Mouse (Mus musculus) gastrocnemius, adult 2 months (tissue): ENCODE data around the gene Klhdc8a. TPM values are rescaled to one million over a fixed set of nuclear protein-coding genes. Genes with fewer than 3 reads are reported as not detected.

Source experiments
- DNase-seq: peaks from one replicate; pipeline ENCODE4 v3.0.0; 2022
- H3K27ac ChIP-seq: fragments of 200-600 bp; 2 replicates; pipeline ENCODE4 v1.8.1; 2022; ENCODE audit warnings: mild to moderate bottlenecking
- H3K4me3 ChIP-seq: fragments of 200-600 bp; 2 replicates; pipeline ENCODE4 v1.8.1; 2022; ENCODE audit warnings: mild to moderate bottlenecking, moderate library complexity
- CTCF ChIP-seq: fragments of 200-600 bp; IDR thresholded peaks from 2 replicates; pipeline ENCODE4 v1.8.1; 2022; ENCODE audit warnings: antibody characterized with exemption, mild to moderate bottlenecking, moderate library complexity
- intact Hi-C: fragments of 180-260 bp; cut with DNase I; formaldehyde crosslinking; loops from one replicate; pipeline ENCODE4 v1.15.1; 2025
- total RNA-seq, 2 experiments: library from RNA; stranded (reverse); gene quantifications; 2 replicates each; pipeline ENCODE4 v1.2.3; 2021

The Klhdc8a gene
- total RNA-seq, 2 experiments from 2014 or later, result 0.13 to 0.31 TPM

DNA sequence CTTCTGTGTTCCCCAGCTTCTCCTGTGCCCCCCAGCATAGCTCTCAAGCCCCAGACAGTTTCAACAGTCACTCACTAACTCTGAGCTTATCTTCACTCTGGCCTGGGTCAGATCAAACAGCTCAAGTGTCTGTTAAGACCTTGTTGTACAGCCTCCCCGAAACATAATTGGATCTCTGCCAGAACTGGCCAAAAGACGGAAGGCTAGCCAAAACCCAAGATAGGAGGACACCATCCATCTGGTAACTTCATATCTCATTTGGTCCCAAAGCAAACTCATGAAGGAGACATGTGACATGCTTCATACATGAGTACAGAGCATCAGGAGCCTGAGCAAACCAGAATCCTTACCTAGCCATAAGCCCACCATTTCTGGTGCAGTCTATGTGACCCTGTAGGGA lies 13.6 kb downstream of the Klhdc8a start:
- Histone ChIP-seq H3K27ac (no peak overlapping the region), H3K4me3 (no peak overlapping the region)
- intact Hi-C loops, result loop anchor here (1.0 kb wide), 1 partner anchor 43 kb away; no protein-coding TSS in a partner anchor
- TF ChIP-seq CTCF, result no peak
- no peak for DNase-seq

DNA sequence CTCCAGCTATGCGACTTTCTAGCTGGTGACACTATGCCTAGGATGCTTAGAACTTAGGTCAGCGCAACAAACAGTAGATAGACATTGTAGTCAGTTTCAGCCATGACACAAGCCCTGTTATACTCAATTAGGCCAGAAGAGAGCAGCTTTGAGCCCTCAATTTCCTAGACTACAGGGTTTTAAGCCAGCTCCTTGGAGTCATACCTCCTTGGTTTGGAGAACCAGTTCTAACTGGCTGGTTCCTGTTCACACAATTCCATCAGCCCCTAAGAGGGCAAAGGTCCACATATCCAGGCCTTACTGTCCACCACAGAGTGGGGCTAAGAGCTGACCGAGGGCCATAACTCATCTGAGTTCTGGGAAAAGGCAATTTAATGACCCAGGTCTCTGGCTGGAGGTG lies 14.3 kb downstream of the Klhdc8a start:
- peak; percentile 54 for DNase-seq
- intact Hi-C loops, result loop anchor here (1.0 kb wide), 1 partner anchor 43 kb away; no protein-coding TSS in a partner anchor
- peak; percentile 77 for TF ChIP-seq CTCF
- no peak overlapping the region for H3K4me3 ChIP-seq
- no peak overlapping the region for H3K27ac ChIP-seq

DNA sequence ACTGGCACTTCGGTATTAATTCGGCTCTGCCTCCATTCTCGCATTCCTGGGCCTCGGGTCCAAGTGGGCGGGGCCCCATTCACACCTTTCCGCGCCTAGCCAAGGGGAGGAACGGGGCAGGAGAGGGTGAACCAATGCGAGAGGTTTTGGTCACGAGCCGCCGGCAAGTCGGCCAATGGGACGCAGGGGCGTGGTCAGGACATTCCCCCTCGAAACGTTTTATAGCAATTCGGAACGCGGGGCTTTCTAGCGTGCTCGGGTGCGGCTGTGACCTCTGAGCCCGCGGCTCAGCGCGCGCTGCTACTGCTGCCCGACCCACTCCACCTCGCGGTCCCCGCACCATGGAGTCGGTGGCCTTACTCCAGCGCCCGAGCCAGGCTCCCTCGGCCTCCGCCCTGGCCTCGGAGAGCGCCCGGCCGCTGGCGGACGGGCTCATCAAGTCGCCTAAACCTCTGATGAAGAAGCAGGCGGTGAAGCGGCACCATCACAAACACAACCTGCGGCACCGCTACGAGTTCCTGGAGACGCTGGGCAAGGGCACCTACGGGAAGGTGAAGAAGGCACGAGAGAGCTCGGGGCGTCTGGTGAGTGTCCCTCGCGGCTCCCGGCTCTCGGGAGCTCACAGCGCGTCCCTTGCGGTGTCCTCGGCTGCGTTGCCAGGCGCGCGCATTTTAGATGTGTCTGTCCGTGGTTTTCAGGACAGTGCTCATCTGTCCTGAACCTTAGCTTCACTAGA lies 17.6 kb downstream of the Klhdc8a start, which contains the start of gene Nuak2:
Gene Nuak2, plus strand, starts transcription at position 238 of the 736 bp plus-strand sequence.
- intact Hi-C loops, result no loop called here
- TF ChIP-seq CTCF, result no peak

DNA sequence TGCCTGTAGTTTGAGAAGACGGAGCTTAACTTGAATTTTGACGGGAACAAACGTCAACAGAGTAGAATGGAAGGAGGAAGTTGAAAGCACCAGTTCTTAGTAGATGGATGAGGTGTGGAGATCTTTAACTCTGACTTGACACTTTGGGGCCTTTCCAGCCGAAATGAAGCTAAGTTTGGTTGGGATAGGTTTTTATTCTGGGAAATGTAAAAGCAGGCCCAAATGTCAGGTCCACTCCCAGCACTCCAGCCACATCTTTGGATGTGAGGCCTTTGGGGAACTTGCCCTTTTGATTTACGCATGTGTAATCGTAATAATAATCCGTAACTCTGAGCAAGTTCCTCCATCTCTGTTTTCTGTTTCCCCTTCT lies 18.2 kb downstream of the Klhdc8a start:
- intact Hi-C loops, result no loop called here
- no peak for TF ChIP-seq CTCF
- Histone ChIP-seq H3K27ac (peak overlapping the region; percentile 86), H3K4me3 (peak overlapping the region; percentile 79)
- no peak for DNase-seq

More for the DNA sequence above, 17.6 kb downstream of the Klhdc8a start, which contains the start of gene Nuak2:
- Histone ChIP-seq H3K4me3 (peak within 1 kb of the TSS; percentile 79), H3K27ac (peak within 1 kb of the TSS; percentile 86)
- peak; percentile 91 for DNase-seq

DNA sequence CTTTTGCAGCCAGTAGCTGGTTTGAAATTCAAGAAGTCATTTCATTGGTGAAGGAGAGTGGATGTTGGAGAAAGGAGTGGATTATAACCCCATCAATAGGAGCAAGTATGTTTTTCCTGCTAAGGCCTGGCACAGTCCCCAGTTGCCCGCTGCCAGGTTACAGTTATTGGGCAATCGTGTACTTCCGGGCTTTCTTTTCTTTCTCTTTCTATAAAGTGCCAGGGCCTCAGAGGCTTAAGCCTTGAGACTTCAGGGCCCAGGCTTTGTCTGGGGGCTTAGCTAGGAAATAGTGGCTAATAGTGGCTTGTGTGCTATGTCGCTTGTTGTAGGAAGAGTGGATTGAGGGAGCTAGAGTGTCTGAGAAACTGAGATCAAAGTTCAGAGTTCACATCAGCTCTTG lies 19.0 kb downstream of the Klhdc8a start:
- peak overlapping the region; percentile 86 for H3K27ac ChIP-seq
- intact Hi-C loops, result no loop called here

DNA sequence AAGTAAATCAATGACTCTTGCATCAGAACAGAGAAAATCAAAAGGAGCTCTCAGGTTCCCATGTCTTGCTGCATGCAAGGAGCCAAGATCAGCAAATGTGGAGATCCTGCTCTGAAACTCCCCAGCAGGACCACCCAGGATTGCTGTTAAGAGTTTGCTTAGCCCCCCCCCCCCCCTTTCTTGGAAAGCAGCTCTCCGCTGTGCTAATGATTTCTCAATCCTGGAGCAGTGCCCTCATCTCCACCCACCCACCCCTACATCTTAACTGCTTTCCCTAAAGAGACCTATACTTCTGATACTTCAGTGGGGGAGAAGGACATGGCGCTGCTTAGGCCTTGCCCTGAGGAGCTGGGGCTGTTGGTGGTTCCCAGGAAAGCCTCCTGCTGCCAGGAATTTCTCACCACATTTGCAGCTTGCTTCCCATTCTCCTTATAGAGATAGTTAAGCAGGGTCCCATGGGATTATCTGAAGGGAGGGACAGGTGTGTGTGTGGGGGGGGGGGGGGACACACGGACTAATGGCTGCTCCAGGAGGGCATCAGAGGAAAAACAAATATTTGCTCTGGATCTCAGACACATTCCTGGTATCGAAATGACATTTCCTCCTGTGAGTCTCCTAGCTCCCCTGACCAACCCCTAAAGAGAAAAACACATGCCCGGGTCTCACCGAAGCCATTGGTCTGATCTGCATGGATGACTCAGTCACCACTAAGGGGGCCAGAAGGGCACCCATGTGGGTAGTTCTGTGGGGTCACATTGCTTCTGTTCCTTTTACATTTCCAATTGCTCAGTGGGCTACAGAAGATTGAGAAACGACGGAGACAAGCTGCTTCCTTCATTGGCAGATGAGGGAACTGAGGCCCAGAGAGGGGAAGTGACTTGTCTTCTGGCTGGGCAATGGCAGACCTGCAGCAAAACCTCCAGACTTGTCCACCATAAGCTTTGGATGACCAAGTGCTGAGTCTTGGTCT lies 19.8 kb downstream of the Klhdc8a start:
- intact Hi-C loops, result no loop called here
- peak overlapping the region; percentile 79 for H3K4me3 ChIP-seq
- TF ChIP-seq CTCF, result no peak
- DNase-seq, result no peak
- peak overlapping the region; percentile 86 for H3K27ac ChIP-seq

More for the DNA sequence above, 19.0 kb downstream of the Klhdc8a start:
- H3K4me3 ChIP-seq, result peak overlapping the region; percentile 79
- no peak for TF ChIP-seq CTCF
- peak; percentile 52 for DNase-seq

DNA sequence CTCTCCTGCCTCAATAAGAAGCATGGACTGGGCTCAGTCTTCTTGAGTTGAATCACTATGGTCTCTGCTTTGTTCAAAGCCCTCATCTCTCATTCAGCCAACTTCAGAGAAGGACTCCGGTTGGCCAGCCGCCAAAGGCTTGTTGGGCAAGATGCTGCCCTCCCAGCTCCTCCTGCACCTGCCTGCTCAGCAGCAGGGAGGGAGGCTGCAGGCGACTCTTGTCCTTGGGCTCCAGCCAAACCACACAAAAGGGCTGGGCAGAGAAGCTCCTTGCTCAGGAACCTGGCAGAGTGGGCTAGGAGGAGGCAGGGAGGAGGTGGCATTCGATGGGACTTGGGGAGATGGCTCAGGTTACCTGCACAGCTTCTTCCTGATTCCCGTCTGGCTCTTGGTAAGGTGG lies 20.8 kb downstream of the Klhdc8a start:
- no peak for TF ChIP-seq CTCF
- H3K27ac ChIP-seq, result peak overlapping the region; percentile 86
- peak; percentile 75 for DNase-seq
- intact Hi-C loops, result no loop called here
- no peak overlapping the region for H3K4me3 ChIP-seq

DNA sequence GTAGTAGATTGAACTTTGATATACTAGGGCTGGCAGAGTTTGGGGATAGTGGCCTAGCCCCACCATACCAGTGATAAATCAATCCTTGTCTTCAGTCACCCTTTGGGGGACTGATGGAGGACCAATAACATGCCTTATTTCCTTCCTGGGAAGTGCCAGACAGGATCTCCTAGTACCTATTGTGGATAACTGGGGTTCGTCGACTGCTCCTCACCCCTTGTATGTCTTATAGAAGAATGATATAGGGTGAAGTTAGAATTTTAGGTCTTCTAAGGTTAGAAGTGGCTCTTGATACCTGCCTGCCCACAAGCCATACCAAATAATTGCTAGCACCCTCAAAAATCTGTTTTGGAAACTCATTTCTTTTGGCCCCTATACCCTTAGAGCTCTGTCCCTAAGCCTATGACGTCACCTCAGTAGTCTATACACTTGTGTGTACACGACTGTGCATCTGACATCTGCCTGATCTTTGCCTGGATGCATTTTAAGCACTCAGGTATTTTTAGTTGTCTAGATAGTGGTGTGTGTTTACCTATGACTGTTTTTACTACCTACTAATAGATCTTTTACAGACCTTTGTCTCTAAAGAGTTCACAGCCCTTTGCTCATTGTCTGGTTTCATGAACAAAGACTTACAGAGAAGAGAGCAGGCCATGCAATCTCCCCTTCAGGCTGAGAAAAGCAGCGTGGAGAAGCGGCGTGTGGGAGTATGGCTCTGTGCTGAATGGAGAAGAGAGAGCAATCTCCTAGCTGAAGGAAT lies 23.6 kb downstream of the Klhdc8a start:
- intact Hi-C loops, result no loop called here
- no peak for DNase-seq
- H3K27ac ChIP-seq, result peak overlapping the region; percentile 43
- no peak overlapping the region for H3K4me3 ChIP-seq
- no peak for TF ChIP-seq CTCF

DNA sequence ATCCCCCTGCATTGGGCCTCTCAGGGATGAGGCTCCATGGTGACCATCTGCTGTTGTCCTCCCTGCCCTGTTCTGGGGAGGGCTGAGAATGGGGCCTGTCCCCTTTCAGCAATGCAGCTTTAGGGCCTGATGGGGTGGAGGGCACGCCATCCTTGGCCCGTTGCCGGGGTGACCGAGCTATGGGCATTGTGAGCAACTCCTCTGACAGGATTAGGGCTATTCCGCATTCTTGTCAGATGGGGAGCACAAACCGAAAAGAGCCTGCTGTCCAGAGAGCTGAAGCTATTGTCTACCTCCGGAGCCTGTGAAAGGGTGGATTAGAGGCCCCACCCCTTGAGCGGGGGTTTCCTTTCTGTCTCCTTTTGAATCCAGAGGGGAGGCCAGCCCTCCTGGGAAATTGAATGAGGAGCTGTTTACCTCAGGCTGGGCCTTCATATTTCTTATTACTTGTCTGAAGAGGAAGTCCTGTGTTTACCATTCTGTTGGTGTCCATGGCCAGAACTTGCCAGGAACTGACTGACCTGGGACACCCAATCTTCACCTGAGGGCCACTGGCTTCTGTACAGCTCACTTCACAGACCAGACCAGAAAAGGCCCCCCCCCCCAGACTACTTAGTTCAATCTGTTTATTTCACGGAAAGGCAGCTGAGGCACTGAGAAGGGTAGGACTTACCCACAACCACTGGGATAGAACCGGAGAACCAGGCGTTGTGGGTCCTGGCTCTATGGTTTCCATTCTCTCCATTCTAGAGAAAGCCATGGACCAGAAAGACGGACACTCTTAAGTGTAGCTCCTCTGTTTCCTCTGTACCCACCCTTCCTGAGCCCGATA lies 24.5 kb downstream of the Klhdc8a start:
- DNase-seq, result no peak
- intact Hi-C loops, result no loop called here
- peak overlapping the region; percentile 43 for H3K27ac ChIP-seq

DNA sequence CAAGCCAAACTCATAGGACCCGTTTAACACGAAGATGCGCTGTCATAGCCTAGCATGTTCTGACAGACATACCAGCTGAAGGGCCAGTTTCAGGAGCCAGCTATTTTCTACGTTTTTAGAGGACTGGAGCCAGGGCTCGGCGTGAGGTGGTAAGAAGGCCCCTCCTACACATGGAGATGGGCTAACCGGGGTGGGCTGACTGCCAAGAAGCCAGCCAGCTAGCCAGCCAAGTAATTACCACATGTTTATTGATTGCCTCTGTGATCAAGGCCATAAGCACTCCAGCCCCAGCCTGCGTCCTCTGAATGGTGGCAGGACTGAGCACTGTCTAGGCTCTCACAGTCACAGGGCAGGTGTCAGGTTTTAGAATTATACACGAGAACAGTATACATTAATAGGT lies 28.4 kb downstream of the Klhdc8a start:
- DNase-seq, result no peak
- intact Hi-C loops, result no loop called here
- Histone ChIP-seq H3K4me3 (no peak overlapping the region), H3K27ac (no peak overlapping the region)
- no peak for TF ChIP-seq CTCF

More for the DNA sequence above, 24.5 kb downstream of the Klhdc8a start:
- no peak overlapping the region for H3K4me3 ChIP-seq
- no peak for TF ChIP-seq CTCF

DNA sequence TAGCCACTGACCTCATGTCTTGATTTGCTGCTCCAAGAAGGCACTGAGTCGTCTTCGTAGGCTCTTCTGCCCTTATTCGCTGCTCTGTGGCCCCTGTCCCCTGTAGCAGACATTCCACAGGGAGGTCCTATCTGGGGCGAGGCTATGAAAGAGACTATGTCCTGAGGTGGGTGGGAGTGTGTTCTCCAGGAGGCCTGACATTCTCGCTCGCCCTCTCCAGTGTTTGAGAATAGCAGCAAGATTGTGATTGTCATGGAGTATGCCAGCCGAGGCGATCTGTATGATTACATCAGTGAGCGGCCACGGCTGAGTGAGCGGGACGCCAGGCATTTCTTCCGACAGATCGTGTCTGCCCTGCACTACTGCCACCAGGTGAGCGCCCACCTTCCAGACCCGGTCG lies 29.1 kb downstream of the Klhdc8a start:
- no peak overlapping the region for H3K27ac ChIP-seq
- intact Hi-C loops, result no loop called here
- TF ChIP-seq CTCF, result no peak
- H3K4me3 ChIP-seq, result no peak overlapping the region
- DNase-seq, result no peak
